Mouse (Mus musculus) cerebellum, adult 11-12 months (tissue): ENCODE measurements around the gene Wnt7a.
A peak's percentile ranks its signal among the peaks of the same experiment; 100 is the strongest.

Experiments used
- DNase-seq: peaks from one replicate; pipeline ENCODE4 v3.0.0; 2022

Wnt7a gene

GRCm38 (mm10) chr6:91410961-91411368, at the start of gene Wnt7a:
Gene Wnt7a, minus strand, starts transcription at chr6:91411363.
- DNase-seq, result peak; percentile 74

- no peak for DNase-seq
Measured at GRCm38 (mm10) chr6:91459471-91459870, 48.3 kb upstream of the Wnt7a start.

GRCm38 (mm10) chr6:91454546-91454945, 43.4 kb upstream of the Wnt7a start:
- no peak for DNase-seq

- DNase-seq, result no peak
Measured at GRCm38 (mm10) chr6:91452056-91452455, 40.9 kb upstream of the Wnt7a start.

- DNase-seq, result no peak
Measured at GRCm38 (mm10) chr6:91449472-91450225, 38.5 kb upstream of the Wnt7a start.

GRCm38 (mm10) chr6:91445316-91445715, 34.2 kb upstream of the Wnt7a start:
- no peak for DNase-seq

- no peak for DNase-seq
Measured at GRCm38 (mm10) chr6:91441145-91441662, 30.0 kb upstream of the Wnt7a start.

- DNase-seq, result peak; percentile 95
Measured at GRCm38 (mm10) chr6:91440474-91441144, 29.4 kb upstream of the Wnt7a start.

- no peak for DNase-seq
Measured at GRCm38 (mm10) chr6:91424151-91424550, 13.0 kb upstream of the Wnt7a start.

- DNase-seq, result no peak
Measured at GRCm38 (mm10) chr6:91421629-91422028, 10.5 kb upstream of the Wnt7a start.

- no peak for DNase-seq
Measured at GRCm38 (mm10) chr6:91417291-91417845, 6.2 kb upstream of the Wnt7a start.

- peak; percentile 2 for DNase-seq
Measured at GRCm38 (mm10) chr6:91416146-91416545, 5.0 kb upstream of the Wnt7a start.

GRCm38 (mm10) chr6:91414890-91415289, 3.7 kb upstream of the Wnt7a start:
- DNase-seq, result peak; percentile 38

- peak; percentile 92 for DNase-seq
Measured at GRCm38 (mm10) chr6:91411369-91411981, 312 bp upstream of the Wnt7a start.

- DNase-seq, result peak; percentile 68
Measured at GRCm38 (mm10) chr6:91410168-91410780, 889 bp downstream of the Wnt7a start.

GRCm38 (mm10) chr6:91409448-91410167, 1.6 kb downstream of the Wnt7a start:
- DNase-seq, result peak; percentile 81

- DNase-seq, result peak; percentile 83
Measured at GRCm38 (mm10) chr6:91408616-91409015, 2.5 kb downstream of the Wnt7a start.

GRCm38 (mm10) chr6:91401591-91401990, 9.6 kb downstream of the Wnt7a start:
- DNase-seq, result peak; percentile 10

- peak; percentile 43 for DNase-seq
Measured at GRCm38 (mm10) chr6:91400514-91400913, 10.6 kb downstream of the Wnt7a start.

- no peak for DNase-seq
Measured at GRCm38 (mm10) chr6:91392475-91393174, 18.5 kb downstream of the Wnt7a start.

- DNase-seq, result no peak
Measured at GRCm38 (mm10) chr6:91389141-91389540, 22.0 kb downstream of the Wnt7a start.
